Comparison of ENCODE assay signal across 23 mouse cellular contexts in genomic region chr17:73275066-73275465, GRCm38 (mm10).
"Had no signal": no experiment of that assay in that cellular context is flagged by ENCODE, and none has a peak within 500 bp of the region (broad histone marks: within the 10 kb centered on the region; RNA-seq: fewer than 3 reads in every experiment).

No protein-coding gene starts in this region.

- H3K27ac ChIP-seq: heart, embryonic 10.5 days; heart, embryonic 13.5 days; heart, embryonic 15.5 days; hindbrain, embryonic 13.5 days; hindbrain, embryonic 15.5 days; hindbrain, postnatal 0 days; limb, embryonic 13.5 days; limb, embryonic 15.5 days; liver, embryonic 12.5 days; liver, embryonic 14.5 days had no signal

- H3K9me3 ChIP-seq: heart, embryonic 10.5 days; heart, embryonic 13.5 days; heart, embryonic 15.5 days; hindbrain, embryonic 13.5 days; hindbrain, embryonic 15.5 days; limb, embryonic 13.5 days; limb, embryonic 15.5 days; liver, embryonic 12.5 days had no signal

- H3K4me1 ChIP-seq: heart, embryonic 13.5 days; heart, embryonic 15.5 days; limb, embryonic 13.5 days; limb, embryonic 15.5 days; liver, embryonic 12.5 days had no signal

- DNase-seq: gastrocnemius, postnatal 14 days; gastrocnemius, postnatal 36 days; heart, adult 18-20 months; heart, postnatal 14 days; heart, postnatal 36 days; kidney, adult 18-20 months; kidney, adult 9 months; kidney, postnatal 36 days; layer of hippocampus, adult 9-11 months; layer of hippocampus, postnatal 36 days; left cerebral cortex, postnatal 4 days; lung, adult 18-20 months had no signal

- H3K9ac ChIP-seq: heart, embryonic 13.5 days; heart, embryonic 15.5 days; hindbrain, embryonic 13.5 days; hindbrain, embryonic 15.5 days; limb, embryonic 13.5 days; limb, embryonic 15.5 days; liver, embryonic 12.5 days; liver, embryonic 14.5 days had no signal

- ATAC-seq: hindbrain, postnatal 0 days; intestine, embryonic 16.5 days; liver, embryonic 12.5 days had no signal

- H3K4me2 ChIP-seq: heart, embryonic 13.5 days; heart, embryonic 15.5 days; hindbrain, embryonic 13.5 days; hindbrain, embryonic 15.5 days; limb, embryonic 13.5 days; limb, embryonic 15.5 days; liver, embryonic 12.5 days had no signal

- H3K36me3 ChIP-seq: heart, embryonic 10.5 days; heart, embryonic 13.5 days; heart, embryonic 15.5 days; hindbrain, embryonic 13.5 days; hindbrain, embryonic 15.5 days; limb, embryonic 13.5 days; limb, embryonic 15.5 days; liver, embryonic 12.5 days had no signal

- H3K27me3 ChIP-seq: heart, embryonic 13.5 days; heart, embryonic 15.5 days; hindbrain, embryonic 13.5 days; hindbrain, embryonic 15.5 days; limb, embryonic 13.5 days; limb, embryonic 15.5 days; liver, embryonic 12.5 days had no signal

- H3K4me3 ChIP-seq: heart, embryonic 10.5 days; heart, embryonic 13.5 days; heart, embryonic 15.5 days; hindbrain, embryonic 13.5 days; hindbrain, embryonic 15.5 days; limb, embryonic 13.5 days; limb, embryonic 15.5 days; liver, embryonic 12.5 days had no signal
